Mouse (Mus musculus) liver, adult 2 months (tissue): ENCODE results near the gene Plce1. TPM values are rescaled to one million over a fixed set of nuclear protein-coding genes. Genes with fewer than 3 reads are reported as not detected.

Source experiments
- DNase-seq: peaks from one replicate; pipeline ENCODE4 v3.0.0-alpha.2; 2011; ENCODE audit warnings: low read depth, low spot score; ENCODE audit errors: extremely low read depth
- H3K27ac ChIP-seq: fragments of 200-500 bp; replicated peaks from 2 replicates; pipeline ENCODE4 v1.5.1; 2012; ENCODE audit warnings: low read depth, mild to moderate bottlenecking, control low read depth, inconsistent platforms, low read length; ENCODE audit not compliant: insufficient read depth
- H3K27me3 ChIP-seq: fragments of 200-500 bp; 2 replicates; pipeline ENCODE4 v1.6.1; 2012; ENCODE audit warnings: mild to moderate bottlenecking, moderate library complexity, low read length, inconsistent platforms; ENCODE audit not compliant: control insufficient read depth, insufficient read depth
- H3K36me3 ChIP-seq: fragments of 200-500 bp; 2 replicates; pipeline ENCODE4 v1.6.1; 2012; ENCODE audit warnings: low read length, inconsistent platforms; ENCODE audit not compliant: control insufficient read depth, insufficient read depth
- H3K4me1 ChIP-seq: fragments of 200-500 bp; 2 replicates; pipeline ENCODE4 v1.6.1; 2011; ENCODE audit warnings: low read length; ENCODE audit not compliant: control insufficient read depth, insufficient read depth
- H3K4me3 ChIP-seq: fragments of 200-500 bp; 2 replicates; pipeline ENCODE4 v1.5.1; 2011; ENCODE audit warnings: low read depth, mild to moderate bottlenecking, control low read depth, low read length, moderate library complexity; ENCODE audit not compliant: insufficient read depth
- H3K79me2 ChIP-seq: fragments of 200-500 bp; 2 replicates; pipeline ENCODE4 v1.6.1; 2012; ENCODE audit warnings: inconsistent platforms, mild to moderate bottlenecking, low read length, moderate library complexity; ENCODE audit not compliant: control insufficient read depth, insufficient read depth
- H3K9ac ChIP-seq: fragments of 200-500 bp; 2 replicates; pipeline ENCODE4 v1.6.1; 2012; ENCODE audit warnings: low read depth, mild to moderate bottlenecking, control low read depth, inconsistent platforms, low read length
- CTCF ChIP-seq: fragments of 200-500 bp; IDR thresholded peaks from 2 replicates; pipeline ENCODE4 v1.5.1; 2011; ENCODE audit warnings: low read depth, low read length, control low read depth
- POLR2A ChIP-seq: fragments of 200-500 bp; IDR thresholded peaks from 2 replicates; pipeline ENCODE4 v1.6.1; 2011; ENCODE audit warnings: low read length, control low read depth; ENCODE audit not compliant: insufficient read depth; ENCODE audit errors: extremely low read depth
- WGBS: fragments of 180-500 bp; shearing (Covaris S2); methylation state at CpG from one replicate; pipeline ENCODE4 v1.1.7; 2018; 5-methylcytosine and 5-hydroxymethylcytosine counted together
- polyA plus RNA-seq: library from polyadenylated mRNA; depleted of rRNA; stranded (reverse); fragments of >200 nt; gene quantifications from 2 replicates; pipeline ENCODE4 v1.2.3, GENCODE M21; 2012
- total RNA-seq: library from RNA; depleted of rRNA; stranded (reverse); fragments of >200 nt; gene quantifications from 2 replicates; pipeline ENCODE4 v1.2.3, GENCODE M21; 2014

Gene Plce1
- total and polyA plus RNA-seq, 2 experiments: 1.9 to 8.6 TPM

GRCm38 (mm10) chr19:38527475-38527874 is 46.6 kb downstream of the Plce1 start:
- H3K79me2 ChIP-seq: peaks cover 7% of the 10 kb centered on the region
- DNase-seq: no peak
- no peak overlapping the region for H3K27ac ChIP-seq
- 62% methylated on average over 3 of the region's 3 CpGs for WGBS
- TF ChIP-seq CTCF (no peak), POLR2A (no peak)
- no peak overlapping the region for H3K9ac ChIP-seq
- 0 out of 2 replicates have a peak, but pooled peaks cover 3% of the 10 kb centered on the region for H3K4me1 ChIP-seq
- H3K36me3 ChIP-seq: no peaks in the 10 kb centered on the region
- no peak overlapping the region for H3K4me3 ChIP-seq
- no peaks in the 10 kb centered on the region for H3K27me3 ChIP-seq

- Histone ChIP-seq H3K36me3 (no peaks in the 10 kb centered on the region), H3K79me2 (peaks cover 7% of the 10 kb centered on the region), H3K9ac (no peak overlapping the region), H3K4me1 (no peaks in the 10 kb centered on the region), H3K4me3 (no peak overlapping the region), H3K27ac (no peak overlapping the region), H3K27me3 (no peaks in the 10 kb centered on the region)
- DNase-seq: no peak
- TF ChIP-seq CTCF (no peak), POLR2A (no peak)
- WGBS: 96% methylated on average over 5 of the region's 5 CpGs
Measured at GRCm38 (mm10) chr19:38533230-38533629, 52.3 kb downstream of the Plce1 start.

- H3K27ac ChIP-seq: no peak overlapping the region
- no peak overlapping the region for H3K4me3 ChIP-seq
- DNase-seq: no peak
- no peaks in the 10 kb centered on the region for H3K4me1 ChIP-seq
- TF ChIP-seq CTCF (no peak), POLR2A (no peak)
- 79% methylated on average over 3 of the region's 3 CpGs for WGBS
- H3K9ac ChIP-seq: no peak overlapping the region
- H3K79me2 ChIP-seq: no peaks in the 10 kb centered on the region
- H3K36me3 ChIP-seq: no peaks in the 10 kb centered on the region
- no peaks in the 10 kb centered on the region for H3K27me3 ChIP-seq
Measured at GRCm38 (mm10) chr19:38539338-38539737, 58.4 kb downstream of the Plce1 start.

GRCm38 (mm10) chr19:38540549-38540948 is 59.6 kb downstream of the Plce1 start:
- H3K27ac ChIP-seq: no peak overlapping the region
- H3K9ac ChIP-seq: no peak overlapping the region
- H3K27me3 ChIP-seq: no peaks in the 10 kb centered on the region
- no peaks in the 10 kb centered on the region for H3K36me3 ChIP-seq
- DNase-seq: no peak
- no peak overlapping the region for H3K4me3 ChIP-seq
- no peaks in the 10 kb centered on the region for H3K4me1 ChIP-seq
- 96% methylated on average over 3 of the region's 3 CpGs for WGBS
- no peak for TF ChIP-seq POLR2A
- TF ChIP-seq CTCF: no peak
- H3K79me2 ChIP-seq: no peaks in the 10 kb centered on the region

- Histone ChIP-seq H3K36me3 (no peaks in the 10 kb centered on the region), H3K4me1 (no peaks in the 10 kb centered on the region), H3K4me3 (no peak overlapping the region), H3K9ac (no peak overlapping the region), H3K27me3 (no peaks in the 10 kb centered on the region; the same call in 1 of the 2 replicates), H3K79me2 (no peaks in the 10 kb centered on the region), H3K27ac (no peak overlapping the region)
- no peak for TF ChIP-seq CTCF
- TF ChIP-seq POLR2A: no peak
- 92% methylated on average over 8 of the region's 8 CpGs for WGBS
- DNase-seq: no peak
Measured at GRCm38 (mm10) chr19:38549487-38550058, 68.7 kb downstream of the Plce1 start.

GRCm38 (mm10) chr19:38553551-38553950 is 72.6 kb downstream of the Plce1 start:
- Histone ChIP-seq H3K36me3 (no peaks in the 10 kb centered on the region), H3K9ac (no peak overlapping the region), H3K4me3 (no peak overlapping the region), H3K27ac (no peak overlapping the region), H3K27me3 (no peaks in the 10 kb centered on the region; the same call in 1 of the 2 replicates), H3K79me2 (no peaks in the 10 kb centered on the region), H3K4me1 (0 out of 2 replicates have a peak, but pooled peaks cover 5% of the 10 kb centered on the region)
- DNase-seq: no peak
- no peak for TF ChIP-seq POLR2A
- WGBS: 81% methylated on average over 2 of the region's 2 CpGs
